Mouse (Mus musculus): Measurements from ENCODE around the gene Pitx3. TPM values are rescaled to one million over a fixed set of nuclear protein-coding genes. Genes with fewer than 3 reads are reported as not detected.
A peak's percentile ranks its signal among the peaks of the same experiment; 100 is the strongest.
"Not testable (repeated sequence)": the region's sequence is repeated elsewhere in the genome, so short reads cannot be mapped to it uniquely, and the experiment has no call there.

Gene Pitx3
- polyA plus RNA-seq, 1 experiment from 2014 or later = not detected

- no peak overlapping the region for H3K27ac ChIP-seq (ENCODE audit: low read depth, low read length)
- DNase-seq (ENCODE audit: low spot score) (no peak), ATAC-seq (no peak)
- H3K36me3 ChIP-seq (ENCODE audit: control insufficient read depth, insufficient read depth, low read length) = peaks cover 42% of the 10 kb centered on the region
- H3K9me3 ChIP-seq (replicated peaks; ENCODE audit: control insufficient read depth, low read length) = no peaks in the 10 kb centered on the region
- H3K27me3 ChIP-seq (replicated peaks; ENCODE audit: control insufficient read depth, insufficient read depth, low read length) = no peaks in the 10 kb centered on the region
- no peak overlapping the region for H3K4me3 ChIP-seq (ENCODE audit: low read depth, low read length)
- H3K4me1 ChIP-seq (ENCODE audit: control insufficient read depth, insufficient read depth, low read length) = no peaks in the 10 kb centered on the region
- no peak overlapping the region for H3K9ac ChIP-seq (ENCODE audit: low read length)
- WGBS = 71% methylated on average over 3 of the region's 3 CpGs
- H3K4me2 ChIP-seq (ENCODE audit: low read length) = no peak overlapping the region
These were observed 21.3 kb upstream of the Pitx3 start for GRCm38 (mm10) chr19:46169396-46169795.

- H3K27ac ChIP-seq (ENCODE audit: low read depth, low read length); DNase-seq (ENCODE audit: low spot score); H3K27me3 ChIP-seq (replicated peaks; ENCODE audit: control insufficient read depth, insufficient read depth, low read length); ATAC-seq; H3K4me3 ChIP-seq (ENCODE audit: low read depth, low read length); H3K4me2 ChIP-seq (ENCODE audit: low read length); H3K9me3 ChIP-seq (replicated peaks; ENCODE audit: control insufficient read depth, low read length); H3K9ac ChIP-seq (ENCODE audit: low read length); H3K4me1 ChIP-seq (ENCODE audit: control insufficient read depth, insufficient read depth, low read length): not testable (repeated sequence)
- WGBS = 85% methylated on average over 2 of the region's 2 CpGs
- peaks cover 49% of the 10 kb centered on the region for H3K36me3 ChIP-seq (ENCODE audit: control insufficient read depth, insufficient read depth, low read length)
These were observed 19.0 kb upstream of the Pitx3 start for GRCm38 (mm10) chr19:46167169-46167568.

DNA sequence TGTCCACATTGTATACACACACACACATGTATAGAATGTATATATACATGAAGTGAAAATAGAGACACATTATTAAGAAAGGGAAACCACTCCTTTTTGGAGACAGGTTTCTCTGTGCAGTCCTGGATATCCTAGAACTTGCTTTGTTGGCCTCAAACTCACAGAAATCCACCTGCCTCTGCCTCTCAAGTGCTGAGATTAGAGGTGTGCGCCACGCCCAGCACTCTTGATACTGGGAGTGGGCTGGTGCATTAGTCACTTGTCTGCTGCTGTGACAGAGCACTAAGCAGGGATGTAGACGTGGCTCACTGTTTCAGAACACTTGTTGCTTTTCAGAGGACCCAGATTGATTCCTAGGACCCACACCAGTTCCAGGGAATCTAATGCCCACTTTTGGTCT, 17.8 kb upstream of the Pitx3 start:
- no peak overlapping the region for H3K9ac ChIP-seq (ENCODE audit: low read length)
- no peak for DNase-seq (ENCODE audit: low spot score)
- no peak overlapping the region for H3K4me2 ChIP-seq (ENCODE audit: low read length)
- H3K9me3 ChIP-seq (replicated peaks; ENCODE audit: control insufficient read depth, low read length) = no peaks in the 10 kb centered on the region
- peaks cover 42% of the 10 kb centered on the region for H3K36me3 ChIP-seq (ENCODE audit: control insufficient read depth, insufficient read depth, low read length)
- ATAC-seq = no peak
- no peaks in the 10 kb centered on the region for H3K27me3 ChIP-seq (replicated peaks; ENCODE audit: control insufficient read depth, insufficient read depth, low read length)
- H3K4me3 ChIP-seq (ENCODE audit: low read depth, low read length) = no peak overlapping the region
- no peak overlapping the region for H3K27ac ChIP-seq (ENCODE audit: low read depth, low read length)
- WGBS = 95% methylated on average over 3 of the region's 3 CpGs
- no peaks in the 10 kb centered on the region for H3K4me1 ChIP-seq (ENCODE audit: control insufficient read depth, insufficient read depth, low read length)

DNA sequence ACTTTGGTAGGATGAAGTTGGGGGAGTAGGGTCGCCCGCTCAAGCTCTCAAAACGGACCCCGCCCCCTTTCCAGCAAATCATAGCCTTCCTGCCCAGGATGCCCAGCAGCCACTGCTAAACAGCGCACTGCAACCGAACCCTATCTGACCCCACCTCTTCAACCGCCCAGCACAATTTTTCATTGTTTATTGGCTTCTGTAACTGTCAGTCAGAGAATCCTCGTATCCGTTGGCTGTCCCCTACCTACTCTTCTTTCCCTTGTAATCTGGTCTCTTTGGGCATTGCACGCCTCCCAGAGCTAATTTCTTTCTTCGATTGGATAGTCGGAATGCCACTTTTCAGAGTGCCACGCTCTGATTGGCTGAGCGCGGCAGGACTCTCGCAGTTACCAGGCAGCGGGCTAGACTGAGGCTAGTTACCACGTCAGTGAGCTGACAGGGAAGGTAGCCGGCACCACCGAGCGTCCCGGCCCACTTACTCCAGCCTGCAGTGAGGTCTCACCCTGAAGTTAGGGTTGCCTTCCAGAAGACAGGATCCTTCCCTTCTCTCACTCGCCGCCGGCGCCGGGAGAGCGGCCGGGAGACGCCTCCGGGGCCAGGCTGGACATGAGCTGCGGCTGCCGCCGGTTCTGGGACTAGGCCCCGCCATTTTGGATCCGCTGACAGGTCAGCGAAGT, 4.1 kb upstream of the Pitx3 start, which contains the start of gene Gbf1:
Gbf1 (plus strand) TSS at position 383 of the 677 bp plus-strand sequence.
- H3K36me3 ChIP-seq (ENCODE audit: control insufficient read depth, insufficient read depth, low read length) = no peaks in the 10 kb centered on the region
- DNase-seq (ENCODE audit: low spot score) = peak; percentile 99
- H3K4me3 ChIP-seq (ENCODE audit: low read depth, low read length) = peak within 1 kb of the TSS; percentile 96
- H3K27ac ChIP-seq (ENCODE audit: low read depth, low read length) = no peak within 1 kb of the TSS
- H3K9ac ChIP-seq (ENCODE audit: low read length) = peak within 1 kb of the TSS; percentile 85
- peak; percentile 99 for ATAC-seq
- peaks cover 35% of the 10 kb centered on the region for H3K27me3 ChIP-seq (replicated peaks; ENCODE audit: control insufficient read depth, insufficient read depth, low read length)
- under 1% methylated on average over 37 of the region's 37 CpGs for WGBS
- peaks cover 26% of the 10 kb centered on the region for H3K4me1 ChIP-seq (ENCODE audit: control insufficient read depth, insufficient read depth, low read length)
- H3K9me3 ChIP-seq (replicated peaks; ENCODE audit: control insufficient read depth, low read length) = no peaks in the 10 kb centered on the region
- peak within 1 kb of the TSS; percentile 90 for H3K4me2 ChIP-seq (ENCODE audit: low read length)

DNA sequence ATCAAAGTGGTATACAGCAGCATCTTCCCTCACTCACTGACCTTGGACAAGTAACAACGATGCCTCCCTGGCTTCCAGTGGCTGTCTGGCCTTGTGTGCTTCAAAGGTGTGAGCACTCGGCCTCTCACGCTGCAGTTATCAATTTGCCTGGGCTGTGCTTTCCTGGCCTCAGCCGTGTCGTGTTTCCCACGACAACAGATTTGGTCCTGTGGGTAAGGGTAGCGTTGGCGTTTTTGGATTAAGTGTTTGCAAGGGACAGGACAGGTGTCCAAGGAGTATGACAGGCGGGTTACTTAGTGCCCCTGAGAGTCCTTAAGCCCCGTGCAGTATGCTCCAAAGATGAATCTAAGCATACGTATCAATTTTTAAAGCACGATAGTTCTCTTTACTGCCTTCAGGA, 965 bp upstream of the Pitx3 start:
- 28% methylated on average over 12 of the region's 12 CpGs for WGBS
- no peak for DNase-seq (ENCODE audit: low spot score)
- Histone ChIP-seq H3K9ac (ENCODE audit: low read length) (no peak overlapping the region), H3K9me3 (replicated peaks; ENCODE audit: control insufficient read depth, low read length) (no peaks in the 10 kb centered on the region), H3K27me3 (replicated peaks; ENCODE audit: control insufficient read depth, insufficient read depth, low read length) (peaks cover 51% of the 10 kb centered on the region), H3K4me3 (ENCODE audit: low read depth, low read length) (peak overlapping the region; percentile 36; the same call in 1 of the 2 replicates), H3K4me1 (ENCODE audit: control insufficient read depth, insufficient read depth, low read length) (peaks cover 24% of the 10 kb centered on the region), H3K36me3 (ENCODE audit: control insufficient read depth, insufficient read depth, low read length) (no peaks in the 10 kb centered on the region), H3K4me2 (ENCODE audit: low read length) (peak overlapping the region; percentile 65), H3K27ac (ENCODE audit: low read depth, low read length) (no peak overlapping the region)
- no peak for ATAC-seq

- peak; percentile 16; the same call in 1 of the 2 replicates for ATAC-seq
- H3K4me1 ChIP-seq (ENCODE audit: control insufficient read depth, insufficient read depth, low read length) = peaks cover 17% of the 10 kb centered on the region
- peaks cover 53% of the 10 kb centered on the region for H3K27me3 ChIP-seq (replicated peaks; ENCODE audit: control insufficient read depth, insufficient read depth, low read length)
- peak; percentile 74 for DNase-seq (ENCODE audit: low spot score)
- peak overlapping the region; percentile 36 for H3K4me3 ChIP-seq (ENCODE audit: low read depth, low read length)
- no peaks in the 10 kb centered on the region for H3K9me3 ChIP-seq (replicated peaks; ENCODE audit: control insufficient read depth, low read length)
- no peaks in the 10 kb centered on the region for H3K36me3 ChIP-seq (ENCODE audit: control insufficient read depth, insufficient read depth, low read length)
- no peak overlapping the region for H3K27ac ChIP-seq (ENCODE audit: low read depth, low read length)
- under 1% methylated on average over 24 of the region's 27 CpGs for WGBS
- no peak overlapping the region; the same call in 1 of the 2 replicates for H3K9ac ChIP-seq (ENCODE audit: low read length)
- peak overlapping the region; percentile 65 for H3K4me2 ChIP-seq (ENCODE audit: low read length)
These were observed 240 bp upstream of the Pitx3 start for GRCm38 (mm10) chr19:46148372-46148760.

- Histone ChIP-seq H3K36me3 (ENCODE audit: control insufficient read depth, insufficient read depth, low read length) (no peaks in the 10 kb centered on the region), H3K27ac (ENCODE audit: low read depth, low read length) (no peak overlapping the region), H3K4me1 (ENCODE audit: control insufficient read depth, insufficient read depth, low read length) (peaks cover 5% of the 10 kb centered on the region), H3K9me3 (replicated peaks; ENCODE audit: control insufficient read depth, low read length) (no peaks in the 10 kb centered on the region), H3K4me3 (ENCODE audit: low read depth, low read length) (no peak overlapping the region), H3K9ac (ENCODE audit: low read length) (no peak overlapping the region), H3K4me2 (ENCODE audit: low read length) (no peak overlapping the region), H3K27me3 (replicated peaks; ENCODE audit: control insufficient read depth, insufficient read depth, low read length) (peaks cover 38% of the 10 kb centered on the region)
- DNase-seq (ENCODE audit: low spot score) (peak; percentile 4), ATAC-seq (peak; percentile 15; the same call in 1 of the 2 replicates)
- 11% methylated on average over 6 of the region's 6 CpGs for WGBS
These were observed 7.0 kb downstream of the Pitx3 start for GRCm38 (mm10) chr19:46141091-46141490.

- Histone ChIP-seq H3K36me3 (ENCODE audit: control insufficient read depth, insufficient read depth, low read length) (no peaks in the 10 kb centered on the region), H3K4me1 (ENCODE audit: control insufficient read depth, insufficient read depth, low read length) (peaks cover 12% of the 10 kb centered on the region), H3K27ac (ENCODE audit: low read depth, low read length) (no peak overlapping the region), H3K9ac (ENCODE audit: low read length) (no peak overlapping the region), H3K4me2 (ENCODE audit: low read length) (no peak overlapping the region), H3K9me3 (replicated peaks; ENCODE audit: control insufficient read depth, low read length) (no peaks in the 10 kb centered on the region), H3K27me3 (replicated peaks; ENCODE audit: control insufficient read depth, insufficient read depth, low read length) (peaks cover 36% of the 10 kb centered on the region), H3K4me3 (ENCODE audit: low read depth, low read length) (no peak overlapping the region)
- ATAC-seq (no peak), DNase-seq (ENCODE audit: low spot score) (no peak)
- WGBS = 55% methylated on average over 2 of the region's 2 CpGs
These were observed 7.8 kb downstream of the Pitx3 start for GRCm38 (mm10) chr19:46140324-46140723.

All from forebrain, embryonic 14.5 days (tissue).